Mouse (Mus musculus): ENCODE measurements at regions not wholly inside any gene's neighbourhood (a gene's known extent, or its start where the extent isn't known, plus 50 kb on each side); places are given as distances from the start of the nearest gene placed in this dataset.
"Not testable (repeated sequence)": the region's sequence is repeated elsewhere in the genome, so short reads cannot be mapped to it uniquely, and the experiment has no call there.

GRCm38 (mm10) chr16:76958597-76959392, 54.7 kb upstream of the Usp25 start:
- Histone ChIP-seq H3K27ac (no peak overlapping the region), H3K4me3 (no peak overlapping the region)
- no peak for TF ChIP-seq CTCF (conservative IDR thresholded peaks at IDR 0.05)
- no peak for DNase-seq (ENCODE audit: low spot score in 2 of 2)

GRCm38 (mm10) chr16:76957491-76957890, 56.0 kb upstream of the Usp25 start:
- Histone ChIP-seq H3K27ac (no peak overlapping the region), H3K4me3 (no peak overlapping the region)
- no peak for DNase-seq (ENCODE audit: low spot score in 2 of 2)
- no peak for TF ChIP-seq CTCF (conservative IDR thresholded peaks at IDR 0.05)

GRCm38 (mm10) chr16:76957090-76957489, 56.4 kb upstream of the Usp25 start:
- no peak for TF ChIP-seq CTCF (conservative IDR thresholded peaks at IDR 0.05)
- H3K27ac ChIP-seq: no peak overlapping the region
- DNase-seq (ENCODE audit: low spot score in 2 of 2): no peak
- H3K4me3 ChIP-seq: no peak overlapping the region

GRCm38 (mm10) chr16:76950836-76951486, 62.5 kb upstream of the Usp25 start:
- Histone ChIP-seq H3K27ac (0 out of 2 replicates have a peak overlapping the region, but pooled peaks have one; percentile 51), H3K4me3 (no peak overlapping the region)
- TF ChIP-seq CTCF (conservative IDR thresholded peaks at IDR 0.05): no peak
- DNase-seq (ENCODE audit: low spot score in 2 of 2): peak; percentile 57 to 66

- no peak for TF ChIP-seq CTCF (conservative IDR thresholded peaks at IDR 0.05)
- H3K4me3 ChIP-seq: no peak overlapping the region
- no peak overlapping the region for H3K27ac ChIP-seq
- no peak for DNase-seq (ENCODE audit: low spot score in 2 of 2)
Observed at GRCm38 (mm10) chr16:76947011-76947410, 66.5 kb upstream of the Usp25 start.

GRCm38 (mm10) chr16:76938128-76938527, 75.4 kb upstream of the Usp25 start:
- no peak overlapping the region for H3K4me3 ChIP-seq
- H3K27ac ChIP-seq: no peak overlapping the region
- no peak for TF ChIP-seq CTCF (conservative IDR thresholded peaks at IDR 0.05)
- DNase-seq (ENCODE audit: low spot score in 2 of 2): no peak

GRCm38 (mm10) chr16:76927901-76928300, 85.6 kb upstream of the Usp25 start:
- no peak for DNase-seq (ENCODE audit: low spot score in 2 of 2)
- Histone ChIP-seq H3K4me3 (no peak overlapping the region), H3K27ac (no peak overlapping the region)
- TF ChIP-seq CTCF (conservative IDR thresholded peaks at IDR 0.05): no peak

- not testable (repeated sequence) for DNase-seq (ENCODE audit: low spot score in 2 of 2)
Observed at GRCm38 (mm10) chr16:76920137-76920536, 93.4 kb upstream of the Usp25 start.

GRCm38 (mm10) chr16:76918598-76918997, 94.9 kb upstream of the Usp25 start:
- DNase-seq (ENCODE audit: low spot score in 2 of 2): no peak
- H3K27ac ChIP-seq: no peak overlapping the region
- H3K4me3 ChIP-seq: no peak overlapping the region
- TF ChIP-seq CTCF (conservative IDR thresholded peaks at IDR 0.05): no peak

More at GRCm38 (mm10) chr16:76920137-76920536, 93.4 kb upstream of the Usp25 start:
- H3K4me3 ChIP-seq, H3K27ac ChIP-seq: not testable (repeated sequence)

- Histone ChIP-seq H3K27ac (peak overlapping the region; percentile 76; the same call in 1 of the 2 replicates), H3K4me3 (no peak overlapping the region)
- DNase-seq (ENCODE audit: low spot score in 2 of 2): peak in 1 of 2 experiments; percentile 39
- no peak for TF ChIP-seq CTCF (conservative IDR thresholded peaks at IDR 0.05)
Observed at GRCm38 (mm10) chr16:76914311-76914710, 99.2 kb upstream of the Usp25 start.

- DNase-seq (ENCODE audit: low spot score in 2 of 2): no peak
- TF ChIP-seq CTCF (conservative IDR thresholded peaks at IDR 0.05): no peak
- no peak overlapping the region for H3K4me3 ChIP-seq
- peak overlapping the region; percentile 73 for H3K27ac ChIP-seq
Observed at GRCm38 (mm10) chr16:76905205-76905996, 108.1 kb upstream of the Usp25 start.

- Histone ChIP-seq H3K27ac (no peak overlapping the region), H3K4me3 (0 out of 2 replicates have a peak overlapping the region, but pooled peaks have one; percentile 17)
- DNase-seq (ENCODE audit: low spot score in 2 of 2): no peak
- TF ChIP-seq CTCF (conservative IDR thresholded peaks at IDR 0.05): peak; percentile 87
Observed at GRCm38 (mm10) chr16:76899083-76899482, 114.4 kb upstream of the Usp25 start.

- TF ChIP-seq CTCF (conservative IDR thresholded peaks at IDR 0.05): no peak
- H3K4me3 ChIP-seq: no peak overlapping the region
- H3K27ac ChIP-seq: no peak overlapping the region
- DNase-seq (ENCODE audit: low spot score in 2 of 2): no peak
Observed at GRCm38 (mm10) chr16:76896305-76896704, 117.2 kb upstream of the Usp25 start.

Measured in layer of hippocampus, adult 2 months (tissue).